Mouse (Mus musculus) right cerebral cortex, postnatal 4 days (tissue): Measurements from ENCODE around the gene Flot2.
"Not testable (repeated sequence)": the region's sequence is repeated elsewhere in the genome, so short reads cannot be mapped to it uniquely, and the experiment has no call there.

Experiments
- DNase-seq: peaks from one replicate; pipeline ENCODE4 v3.0.0-alpha.2; 2022

Flot2 gene

GRCm38 (mm10) chr11:78037831-78038752, at the start of gene Flot2:
Flot2 (plus strand) TSS chr11:78037931.
- peak; percentile 67 for DNase-seq

- no peak for DNase-seq
These were observed 48.5 kb upstream of the Flot2 start for GRCm38 (mm10) chr11:77989071-77989690.

GRCm38 (mm10) chr11:77995556-77995955, 42.2 kb upstream of the Flot2 start:
- no peak for DNase-seq

GRCm38 (mm10) chr11:78006446-78006845, 31.3 kb upstream of the Flot2 start:
- DNase-seq = no peak

GRCm38 (mm10) chr11:78019676-78020075, 18.1 kb upstream of the Flot2 start:
- DNase-seq = peak; percentile 86

GRCm38 (mm10) chr11:78023607-78024006, 14.1 kb upstream of the Flot2 start:
- DNase-seq = peak; percentile 65

- no peak for DNase-seq
These were observed 8.5 kb upstream of the Flot2 start for GRCm38 (mm10) chr11:78029240-78029639.

GRCm38 (mm10) chr11:78030600-78030999, 7.1 kb upstream of the Flot2 start:
- no peak for DNase-seq

- no peak for DNase-seq
These were observed 6.3 kb upstream of the Flot2 start for GRCm38 (mm10) chr11:78031389-78031788.

GRCm38 (mm10) chr11:78031947-78032808, 5.6 kb upstream of the Flot2 start, which contains the start of gene Dhrs13:
Dhrs13 (plus strand) TSS chr11:78032280.
- peak; percentile 95 for DNase-seq

- no peak for DNase-seq
These were observed 4.9 kb upstream of the Flot2 start for GRCm38 (mm10) chr11:78032809-78033195.

- DNase-seq = no peak
These were observed 3.7 kb upstream of the Flot2 start for GRCm38 (mm10) chr11:78033931-78034617.

- no peak for DNase-seq
These were observed 940 bp upstream of the Flot2 start for GRCm38 (mm10) chr11:78036791-78037190.

GRCm38 (mm10) chr11:78040878-78041277, 3.1 kb downstream of the Flot2 start:
- no peak for DNase-seq

- not testable (repeated sequence) for DNase-seq
These were observed 4.6 kb downstream of the Flot2 start for GRCm38 (mm10) chr11:78042290-78042870.

GRCm38 (mm10) chr11:78044758-78045251, 7.1 kb downstream of the Flot2 start:
- DNase-seq = peak; percentile 49

- not testable (repeated sequence) for DNase-seq
These were observed 10.9 kb downstream of the Flot2 start for GRCm38 (mm10) chr11:78048637-78049036.

GRCm38 (mm10) chr11:78053078-78053477, 15.3 kb downstream of the Flot2 start:
- DNase-seq = no peak

GRCm38 (mm10) chr11:78056946-78057345, 19.2 kb downstream of the Flot2 start:
- no peak for DNase-seq

GRCm38 (mm10) chr11:78059833-78060757, 22.4 kb downstream of the Flot2 start:
- peak; percentile 55 for DNase-seq

GRCm38 (mm10) chr11:78062563-78062962, 24.8 kb downstream of the Flot2 start:
- no peak for DNase-seq
